Mouse (Mus musculus) neural tube, embryonic 14.5 days (tissue): ENCODE measurements around the gene Gm26938. TPM values are rescaled to one million over a fixed set of nuclear protein-coding genes. Genes with fewer than 3 reads are reported as not detected.

ENCODE experiments used
- ATAC-seq: fragments of 200-750 bp; cut with Nextera tagmentation; 2 replicates; pipeline ENCODE4 v1.8.0; 2017; ENCODE audit warnings: low read depth, mild to moderate bottlenecking, moderate TSS enrichment, moderate library complexity
- H3K27ac ChIP-seq: fragments of 300-500 bp; sonication (generic); 2 replicates; pipeline ENCODE4 v1.5.1; 2014; ENCODE audit warnings: low read depth, mild to moderate bottlenecking, control low read depth, low read length, moderate library complexity, mixed read lengths
- H3K27me3 ChIP-seq: fragments of 300-500 bp; sonication (generic); 2 replicates; pipeline ENCODE4 v1.6.1; 2014; ENCODE audit warnings: low read length; ENCODE audit not compliant: control insufficient read depth, insufficient read depth
- H3K36me3 ChIP-seq: fragments of 300-500 bp; sonication (generic); 2 replicates; pipeline ENCODE4 v1.6.1; 2014; ENCODE audit warnings: low read length, mixed read lengths; ENCODE audit not compliant: control insufficient read depth, insufficient read depth
- H3K4me1 ChIP-seq: fragments of 300-500 bp; sonication (generic); 2 replicates; pipeline ENCODE4 v1.6.1; 2014; ENCODE audit warnings: low read length; ENCODE audit not compliant: control insufficient read depth, insufficient read depth
- H3K4me2 ChIP-seq: fragments of 300-500 bp; sonication (generic); 2 replicates; pipeline ENCODE4 v1.6.1; 2014; ENCODE audit warnings: mild to moderate bottlenecking, low read depth, low read length, control low read depth
- H3K4me3 ChIP-seq: fragments of 300-500 bp; sonication (generic); 2 replicates; pipeline ENCODE4 v1.5.1; 2014; ENCODE audit warnings: low read depth, low read length, control low read depth, mixed read lengths
- H3K9ac ChIP-seq: fragments of 300-500 bp; sonication (generic); replicated peaks from 2 replicates; pipeline ENCODE4 v1.6.1; 2014; ENCODE audit warnings: low read depth, mild to moderate bottlenecking, control low read depth, low read length, mixed read lengths
- H3K9me3 ChIP-seq: fragments of 300-500 bp; sonication (generic); 2 replicates; pipeline ENCODE4 v1.6.1; 2016; ENCODE audit warnings: low read length; ENCODE audit not compliant: control insufficient read depth
- WGBS: fragments of 180-500 bp; shearing (Covaris S2); extraction: QIAGEN DNeasy Blood & Tissue Kit; methylation state at CpG from one replicate; pipeline ENCODE4 v1.1.7; 2014; 5-methylcytosine and 5-hydroxymethylcytosine counted together
- polyA plus RNA-seq: library from polyadenylated mRNA; unstranded; fragments of >200 nt; fragmentation: Nextera tagmentation; extraction: Ambion mirVana; gene quantifications from 2 replicates; pipeline ENCODE4 v1.2.1, GENCODE M21; 2014

Gene Gm26938
- polyA plus RNA-seq, 1 experiment from 2014 or later: not detected

DNA sequence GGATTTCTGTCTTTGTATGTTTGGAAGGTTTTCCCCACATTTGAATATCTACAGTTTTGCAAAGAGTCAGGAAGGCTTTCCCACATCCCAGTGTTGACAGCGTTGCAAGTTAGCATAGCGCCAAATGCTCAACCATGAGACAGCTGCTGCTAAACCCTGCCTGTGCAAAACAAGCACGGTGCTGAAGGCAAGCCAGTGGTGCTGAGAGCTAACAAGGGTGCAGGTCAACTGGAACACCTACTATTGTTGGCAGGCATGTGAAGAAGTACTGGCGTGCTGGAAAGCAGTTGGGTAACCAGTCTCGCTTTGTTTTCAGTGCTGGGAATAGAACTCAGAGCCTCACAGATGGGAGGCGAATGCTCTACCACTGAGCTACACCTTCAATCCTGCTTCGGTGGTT is 9.5 kb upstream of the Gm26938 start:
- no peaks in the 10 kb centered on the region for H3K9me3 ChIP-seq
- no peaks in the 10 kb centered on the region for H3K27me3 ChIP-seq
- no peak overlapping the region for H3K9ac ChIP-seq
- no peak overlapping the region for H3K27ac ChIP-seq
- no peak for ATAC-seq
- H3K36me3 ChIP-seq: no peaks in the 10 kb centered on the region
- 88% methylated on average over 7 of the region's 7 CpGs for WGBS
- H3K4me1 ChIP-seq: no peaks in the 10 kb centered on the region
- H3K4me3 ChIP-seq: no peak overlapping the region
- H3K4me2 ChIP-seq: no peak overlapping the region

DNA sequence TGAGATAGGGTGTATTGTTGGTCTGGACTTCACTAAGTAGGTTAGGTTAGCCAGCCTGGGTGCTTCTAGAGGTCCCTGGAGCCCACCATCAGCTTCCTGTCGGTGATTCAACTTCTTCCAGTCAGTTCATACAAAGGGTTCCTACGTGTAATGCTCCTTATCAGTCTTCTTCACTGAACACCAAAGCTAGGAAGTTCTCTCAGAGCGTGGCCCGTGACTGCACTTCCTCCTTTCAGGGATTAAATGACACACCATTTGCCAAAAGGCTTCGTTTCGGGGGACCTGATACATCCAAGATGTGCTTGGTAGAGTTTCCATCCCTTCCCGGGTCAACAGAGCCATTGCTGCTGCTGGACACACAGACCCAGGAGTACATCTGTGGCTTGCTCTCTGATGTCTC is 5.9 kb upstream of the Gm26938 start:
- Histone ChIP-seq H3K27ac (no peak overlapping the region), H3K9me3 (no peaks in the 10 kb centered on the region), H3K9ac (no peak overlapping the region), H3K4me2 (no peak overlapping the region), H3K36me3 (no peaks in the 10 kb centered on the region), H3K4me3 (no peak overlapping the region), H3K4me1 (no peaks in the 10 kb centered on the region), H3K27me3 (no peaks in the 10 kb centered on the region)
- ATAC-seq: no peak
- whole genome bisulfite sequencing: 87% methylated on average over 7 of the region's 7 CpGs

DNA sequence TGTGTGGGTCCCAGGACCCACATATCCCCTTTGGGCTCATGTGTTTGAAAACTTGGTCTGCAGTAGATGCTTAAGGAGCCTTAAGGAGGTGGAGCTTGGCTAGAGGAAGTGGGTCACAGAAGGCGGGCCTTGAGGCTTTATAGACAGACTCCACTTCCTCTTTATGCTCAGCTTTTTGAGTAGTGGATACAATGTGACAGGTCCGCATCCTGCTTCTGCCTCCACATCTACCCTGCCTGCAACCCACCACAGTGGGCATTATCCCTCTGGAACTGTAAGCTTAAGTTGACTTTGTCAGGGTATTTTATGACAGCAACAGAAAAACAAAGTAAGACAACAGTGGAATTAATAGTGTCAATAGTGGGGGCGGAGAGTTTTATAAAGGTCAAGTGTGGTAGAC is 4.5 kb upstream of the Gm26938 start:
- H3K9me3 ChIP-seq: no peaks in the 10 kb centered on the region
- no peak overlapping the region for H3K9ac ChIP-seq
- ATAC-seq: no peak
- H3K4me1 ChIP-seq: peaks cover 4% of the 10 kb centered on the region
- H3K36me3 ChIP-seq: no peaks in the 10 kb centered on the region
- no peak overlapping the region for H3K4me2 ChIP-seq
- no peaks in the 10 kb centered on the region for H3K27me3 ChIP-seq
- WGBS: 90% methylated on average over 3 of the region's 3 CpGs
- no peak overlapping the region for H3K27ac ChIP-seq
- no peak overlapping the region for H3K4me3 ChIP-seq

DNA sequence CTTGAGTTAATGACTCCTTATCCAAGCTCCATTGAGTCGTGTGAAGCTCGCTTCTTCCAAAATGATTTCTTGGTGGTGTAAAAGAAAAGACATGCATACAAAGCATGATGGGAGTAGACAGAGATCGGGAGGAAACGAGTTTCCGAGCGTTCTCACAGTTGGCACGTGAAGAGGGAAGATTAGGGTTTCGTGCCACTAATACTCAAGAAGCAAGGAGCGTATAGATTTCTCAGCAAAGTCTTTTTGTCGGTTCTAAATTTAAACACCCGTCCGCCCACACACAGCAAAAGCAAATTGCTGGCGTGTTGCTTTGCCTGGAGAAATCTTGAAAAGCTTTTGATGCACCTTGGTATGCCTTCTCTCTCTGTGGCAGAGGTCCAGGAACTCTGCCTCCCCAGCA is 3.2 kb upstream of the Gm26938 start:
- no peak overlapping the region for H3K9ac ChIP-seq
- 83% methylated on average over 13 of the region's 13 CpGs for WGBS
- H3K27me3 ChIP-seq: no peaks in the 10 kb centered on the region
- no peak overlapping the region for H3K4me2 ChIP-seq
- no peak overlapping the region for H3K4me3 ChIP-seq
- H3K27ac ChIP-seq: no peak overlapping the region
- peaks cover 12% of the 10 kb centered on the region for H3K4me1 ChIP-seq
- H3K9me3 ChIP-seq: no peaks in the 10 kb centered on the region
- H3K36me3 ChIP-seq: no peaks in the 10 kb centered on the region; the same call in 1 of the 2 replicates
- no peak for ATAC-seq

DNA sequence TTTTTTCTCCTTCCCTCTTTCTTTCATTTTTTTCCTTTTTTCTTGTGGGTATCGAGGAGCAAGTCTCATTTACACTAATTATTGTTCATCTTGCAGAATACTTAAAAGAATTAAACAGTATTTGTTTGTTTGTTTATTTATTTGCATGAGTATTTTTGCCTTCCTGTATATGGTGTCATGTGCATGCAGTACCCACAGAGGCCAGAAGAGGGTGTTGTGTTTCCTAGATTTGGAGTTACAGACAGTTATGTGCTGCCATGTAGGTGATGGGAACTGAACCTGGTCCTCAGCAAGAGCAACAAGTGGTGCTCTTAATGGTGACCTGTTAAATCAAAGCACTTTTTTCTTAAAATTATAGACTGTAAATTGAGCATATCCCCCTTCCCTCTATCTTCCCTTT is 1.4 kb upstream of the Gm26938 start:
- H3K4me3 ChIP-seq: no peak overlapping the region
- H3K27ac ChIP-seq: no peak overlapping the region
- no peak overlapping the region for H3K9ac ChIP-seq
- ATAC-seq: no peak
- no peak overlapping the region for H3K4me2 ChIP-seq
- H3K9me3 ChIP-seq: no peaks in the 10 kb centered on the region
- H3K27me3 ChIP-seq: no peaks in the 10 kb centered on the region
- H3K4me1 ChIP-seq: peaks cover 12% of the 10 kb centered on the region
- H3K36me3 ChIP-seq: peaks cover 9% of the 10 kb centered on the region
- 97% methylated on average over 1 of the region's 1 CpGs for WGBS

DNA sequence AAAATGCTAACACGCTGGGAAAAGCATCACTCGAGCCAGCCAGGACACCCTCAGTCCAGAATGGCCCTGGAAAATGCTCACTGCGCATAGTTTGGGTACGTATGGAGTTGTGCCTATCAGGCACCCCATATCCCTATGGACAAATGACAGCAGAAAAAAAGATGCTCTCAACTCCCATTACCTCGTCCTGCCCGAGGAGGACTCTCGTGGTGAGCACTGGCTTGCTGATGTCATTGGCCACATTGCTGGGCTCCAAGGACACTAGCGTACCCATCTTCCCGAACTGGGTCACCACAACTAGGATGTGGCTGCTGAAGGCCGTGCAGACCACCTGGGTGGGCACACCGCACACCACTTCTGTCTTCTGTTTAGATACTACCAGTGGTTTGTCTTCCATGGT is 260 bp downstream of the Gm26938 start:
- Histone ChIP-seq H3K4me1 (peaks cover 12% of the 10 kb centered on the region), H3K4me3 (peak overlapping the region; percentile 84), H3K36me3 (peaks cover 15% of the 10 kb centered on the region), H3K27me3 (no peaks in the 10 kb centered on the region), H3K9me3 (no peaks in the 10 kb centered on the region), H3K4me2 (peak overlapping the region; percentile 97), H3K9ac (peak overlapping the region; percentile 79), H3K27ac (no peak overlapping the region)
- 42% methylated on average over 11 of the region's 11 CpGs for WGBS
- no peak for ATAC-seq

DNA sequence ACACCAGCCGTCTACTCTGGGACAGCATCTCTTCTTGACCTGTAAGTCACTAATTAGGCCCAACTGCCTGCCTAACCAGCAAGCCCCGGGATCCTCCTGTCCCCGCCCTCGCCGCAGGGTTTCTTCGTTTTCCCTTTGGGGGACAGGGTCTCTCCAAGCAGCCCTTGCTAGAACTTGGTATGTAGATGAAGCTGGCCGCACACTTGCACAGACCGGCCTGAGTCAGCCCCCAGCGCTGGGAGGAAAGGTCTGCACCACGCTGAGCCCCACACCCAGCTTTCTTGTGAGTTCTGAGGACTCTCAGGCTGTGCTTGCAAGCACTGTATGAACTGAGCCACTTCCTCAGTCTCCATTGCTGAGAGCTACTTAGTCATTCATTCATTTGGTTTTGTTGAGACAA is 1.7 kb downstream of the Gm26938 start:
- H3K9me3 ChIP-seq: no peaks in the 10 kb centered on the region
- H3K36me3 ChIP-seq: peaks cover 15% of the 10 kb centered on the region
- H3K27me3 ChIP-seq: no peaks in the 10 kb centered on the region
- WGBS: 94% methylated on average over 10 of the region's 10 CpGs
- H3K27ac ChIP-seq: no peak overlapping the region
- H3K9ac ChIP-seq: no peak overlapping the region
- H3K4me2 ChIP-seq: no peak overlapping the region
- no peak overlapping the region for H3K4me3 ChIP-seq
- no peak for ATAC-seq
- H3K4me1 ChIP-seq: peaks cover 12% of the 10 kb centered on the region

DNA sequence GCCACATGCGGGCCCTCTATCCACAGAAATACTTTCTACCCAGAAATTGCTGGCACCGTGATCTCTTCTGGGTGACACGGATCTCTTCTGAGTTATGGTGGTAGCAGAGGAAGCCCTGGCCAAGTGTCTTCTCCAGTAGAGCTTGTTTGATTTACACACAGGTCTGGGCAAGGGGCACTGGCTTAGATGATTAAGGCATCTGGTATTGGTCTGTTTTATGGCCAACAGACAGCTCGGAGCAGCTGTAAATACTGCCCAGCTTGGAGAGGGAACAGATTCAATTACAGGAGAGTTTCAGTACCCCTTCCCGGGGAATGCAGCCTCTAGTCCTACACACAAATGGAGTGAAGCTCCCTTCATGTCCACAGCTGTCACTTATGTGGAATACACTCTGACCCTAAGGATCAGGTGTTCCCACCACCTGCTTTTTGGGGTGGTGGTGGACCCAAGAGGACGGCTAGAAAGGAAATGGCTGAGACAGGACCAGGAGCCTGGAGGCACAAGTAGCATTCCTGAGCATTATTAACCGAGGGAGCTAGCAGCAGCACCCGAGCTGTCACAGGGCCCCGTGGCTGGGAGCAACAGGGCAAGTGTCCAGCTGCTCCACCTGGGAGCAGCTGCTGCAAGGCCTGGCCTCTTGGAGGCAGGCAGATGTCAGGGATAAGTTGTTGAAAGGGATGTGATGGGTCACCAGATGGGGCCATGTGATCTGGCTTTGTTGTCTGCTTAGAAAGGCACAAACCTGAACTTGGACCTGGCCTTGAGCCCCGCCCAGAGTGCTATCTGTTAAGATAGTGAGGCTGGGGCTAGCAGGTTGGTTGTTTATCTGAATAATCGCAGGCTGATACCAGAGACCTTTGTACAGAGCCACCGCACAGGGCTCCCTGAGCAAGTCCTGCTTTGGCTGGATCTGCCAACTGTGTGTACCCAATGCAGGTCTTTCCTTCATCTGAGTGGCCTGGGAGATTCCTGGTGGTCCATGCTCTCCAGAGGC is 4.4 kb downstream of the Gm26938 start:
- no peaks in the 10 kb centered on the region for H3K27me3 ChIP-seq
- H3K4me3 ChIP-seq: no peak overlapping the region
- H3K27ac ChIP-seq: no peak overlapping the region
- H3K4me1 ChIP-seq: peaks cover 12% of the 10 kb centered on the region
- H3K9me3 ChIP-seq: no peaks in the 10 kb centered on the region
- no peak overlapping the region for H3K4me2 ChIP-seq
- ATAC-seq: no peak
- H3K9ac ChIP-seq: no peak overlapping the region
- 69% methylated on average over 12 of the region's 12 CpGs for WGBS
- peaks cover 15% of the 10 kb centered on the region for H3K36me3 ChIP-seq

DNA sequence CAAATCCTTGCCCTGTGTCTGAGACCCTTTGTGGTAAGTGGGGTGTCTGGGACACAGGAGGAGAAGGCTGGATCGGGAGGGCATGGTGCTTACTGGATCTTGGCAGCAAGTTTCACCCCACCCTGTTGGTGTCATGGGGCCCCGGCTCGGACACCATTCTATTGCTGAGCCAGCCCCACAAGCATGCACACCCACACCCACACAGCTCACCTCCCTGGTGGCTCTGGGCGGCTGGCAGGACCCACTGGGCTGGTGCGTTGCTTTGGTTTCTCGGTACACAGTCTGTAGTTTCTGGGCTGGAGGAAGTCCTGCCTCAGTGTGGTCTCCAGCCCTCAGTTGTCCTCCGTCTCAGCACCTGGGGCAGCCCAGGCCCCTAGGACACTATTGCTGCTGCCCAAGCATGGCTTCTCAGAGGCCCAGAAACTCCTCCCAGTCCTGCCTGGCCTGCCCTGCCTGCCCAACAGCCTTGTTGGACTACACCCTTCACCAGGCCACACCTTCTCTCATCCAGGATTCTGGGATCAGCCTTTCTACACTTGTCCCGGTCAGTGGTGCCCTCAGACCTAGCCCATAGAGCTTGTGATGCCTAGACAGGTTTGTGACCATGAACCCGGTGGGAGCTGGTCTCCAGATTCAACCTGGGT is 6.5 kb downstream of the Gm26938 start, which contains the start of gene Tmem184a:
TSS of gene Tmem184a (minus strand) at position 380 of the 644 bp plus-strand sequence.
- no peak within 1 kb of the TSS for H3K4me3 ChIP-seq
- H3K36me3 ChIP-seq: peaks cover 15% of the 10 kb centered on the region
- ATAC-seq: no peak
- WGBS: 91% methylated on average over 9 of the region's 9 CpGs
- no peak within 1 kb of the TSS for H3K27ac ChIP-seq
- H3K9me3 ChIP-seq: no peaks in the 10 kb centered on the region
- H3K4me2 ChIP-seq: no peak within 1 kb of the TSS
- no peaks in the 10 kb centered on the region; the same call in 1 of the 2 replicates for H3K27me3 ChIP-seq
- no peak within 1 kb of the TSS for H3K9ac ChIP-seq
- H3K4me1 ChIP-seq: no peaks in the 10 kb centered on the region
